Mouse (Mus musculus) hindbrain, embryonic 14.5 days (tissue): ENCODE data around the gene Gpr89. TPM values are rescaled to one million over a fixed set of nuclear protein-coding genes. Genes with fewer than 3 reads are reported as not detected.

Experiments used
- ATAC-seq: fragments of 200-750 bp; cut with Nextera tagmentation; 2 replicates; pipeline ENCODE4 v1.8.0; 2017; ENCODE audit warnings: moderate number of reproducible peaks, mild to moderate bottlenecking, moderate TSS enrichment, moderate library complexity; ENCODE audit not compliant: low FRiP score
- DNase-seq: peaks from one replicate; pipeline ENCODE4 v3.0.0-alpha.2; 2015; ENCODE audit warnings: low spot score
- H3K27ac ChIP-seq: fragments of 300-500 bp; sonication (generic); 2 replicates; pipeline ENCODE4 v1.5.1; 2014; ENCODE audit warnings: mild to moderate bottlenecking, moderate library complexity
- H3K27me3 ChIP-seq: fragments of 300-500 bp; sonication (generic); 2 replicates; pipeline ENCODE4 v1.6.1; 2014; ENCODE audit warnings: mild to moderate bottlenecking, low read length, mixed read lengths; ENCODE audit not compliant: control insufficient read depth, insufficient read depth
- H3K36me3 ChIP-seq: fragments of 300-500 bp; sonication (generic); replicated peaks from 2 replicates; pipeline ENCODE4 v1.6.1; 2014; ENCODE audit not compliant: control insufficient read depth, insufficient read depth
- H3K4me1 ChIP-seq: fragments of 300-500 bp; sonication (generic); replicated peaks from 2 replicates; pipeline ENCODE4 v1.6.1; 2014; ENCODE audit warnings: antibody characterized with exemption, low read length, mixed read lengths; ENCODE audit not compliant: control insufficient read depth, insufficient read depth
- H3K4me2 ChIP-seq: fragments of 300-500 bp; sonication (generic); replicated peaks from 2 replicates; pipeline ENCODE4 v1.6.1; 2014; ENCODE audit warnings: mild to moderate bottlenecking, moderate library complexity
- H3K4me3 ChIP-seq: fragments of 300-500 bp; sonication (generic); replicated peaks from 2 replicates; pipeline ENCODE4 v1.5.1; 2014; ENCODE audit warnings: mild to moderate bottlenecking, low read length
- H3K9ac ChIP-seq: fragments of 300-500 bp; sonication (generic); 2 replicates; pipeline ENCODE4 v1.6.1; 2014
- H3K9me3 ChIP-seq: fragments of 300-500 bp; sonication (generic); 2 replicates; pipeline ENCODE4 v1.6.1; 2016; ENCODE audit warnings: low read length; ENCODE audit not compliant: control insufficient read depth
- WGBS: fragments of 180-500 bp; shearing (Covaris S2); extraction: QIAGEN DNeasy Blood & Tissue Kit; methylation state at CpG from one replicate; pipeline ENCODE4 v1.1.7; 2014; 5-methylcytosine and 5-hydroxymethylcytosine counted together
- polyA plus RNA-seq: library from polyadenylated mRNA; unstranded; fragments of >200 nt; fragmentation: Nextera tagmentation; extraction: Ambion mirVana; gene quantifications from 2 replicates; pipeline ENCODE4 v1.2.1, GENCODE M21; 2014

Gpr89 gene
- polyA plus RNA-seq: 42.1 and 44.5 TPM in 2 replicates

GRCm38 (mm10) chr3:96904851-96905541, at the start of gene Gpr89:
Gene Gpr89, minus strand, starts transcription at chr3:96905346.
- peaks cover 4% of the 10 kb centered on the region; the same call in 1 of the 2 replicates for H3K27me3 ChIP-seq
- under 1% methylated on average over 40 of the region's 40 CpGs for WGBS
- peaks cover 10% of the 10 kb centered on the region for H3K4me1 ChIP-seq
- peak within 1 kb of the TSS; percentile 70 for H3K4me3 ChIP-seq
- peak; percentile 98 for ATAC-seq
- 0 out of 2 replicates have a peak within 1 kb of the TSS, but pooled peaks have one; percentile 10 for H3K27ac ChIP-seq
- H3K4me2 ChIP-seq: peak within 1 kb of the TSS; percentile 78
- DNase-seq: peak; percentile 94
- no peaks in the 10 kb centered on the region for H3K36me3 ChIP-seq
- H3K9me3 ChIP-seq: no peaks in the 10 kb centered on the region
- H3K9ac ChIP-seq: peak within 1 kb of the TSS; percentile 82

- Histone ChIP-seq H3K27ac (no peak overlapping the region), H3K9ac (no peak overlapping the region), H3K4me1 (no peaks in the 10 kb centered on the region), H3K27me3 (no peaks in the 10 kb centered on the region), H3K36me3 (no peaks in the 10 kb centered on the region), H3K4me3 (no peak overlapping the region), H3K4me2 (no peak overlapping the region), H3K9me3 (no peaks in the 10 kb centered on the region)
- 55% methylated on average over 14 of the region's 14 CpGs for WGBS
- ATAC-seq: 0 out of 2 replicates have a peak, but pooled peaks have one; percentile 34
- no peak for DNase-seq
Measured at GRCm38 (mm10) chr3:96953489-96954233, 48.5 kb upstream of the Gpr89 start.

- H3K9me3 ChIP-seq: no peaks in the 10 kb centered on the region; the same call in 1 of the 2 replicates
- ATAC-seq: no peak
- H3K36me3 ChIP-seq: no peaks in the 10 kb centered on the region
- H3K27ac ChIP-seq: no peak overlapping the region
- no peak overlapping the region for H3K4me2 ChIP-seq
- DNase-seq: no peak
- 90% methylated on average over 2 of the region's 2 CpGs for WGBS
- no peaks in the 10 kb centered on the region for H3K27me3 ChIP-seq
- no peak overlapping the region for H3K9ac ChIP-seq
- H3K4me1 ChIP-seq: peaks cover 8% of the 10 kb centered on the region
- no peak overlapping the region for H3K4me3 ChIP-seq
Measured at GRCm38 (mm10) chr3:96942706-96943105, 37.6 kb upstream of the Gpr89 start.

GRCm38 (mm10) chr3:96938738-96939137, 33.6 kb upstream of the Gpr89 start:
- Histone ChIP-seq H3K4me3 (no peak overlapping the region; the same call in 1 of the 2 replicates), H3K9me3 (no peaks in the 10 kb centered on the region; the same call in 1 of the 2 replicates), H3K27ac (no peak overlapping the region), H3K4me1 (peaks cover 17% of the 10 kb centered on the region), H3K9ac (no peak overlapping the region), H3K27me3 (no peaks in the 10 kb centered on the region), H3K4me2 (peak overlapping the region; percentile 33), H3K36me3 (no peaks in the 10 kb centered on the region)
- WGBS: 9% methylated on average over 11 of the region's 11 CpGs
- peak; percentile 89 for ATAC-seq
- DNase-seq: peak; percentile 96

- Histone ChIP-seq H3K4me3 (no peak overlapping the region), H3K27ac (peak overlapping the region; percentile 48; the same call in 1 of the 2 replicates), H3K4me1 (peaks cover 17% of the 10 kb centered on the region), H3K36me3 (no peaks in the 10 kb centered on the region), H3K4me2 (no peak overlapping the region), H3K9me3 (no peaks in the 10 kb centered on the region), H3K27me3 (no peaks in the 10 kb centered on the region), H3K9ac (no peak overlapping the region)
- peak; percentile 61 for DNase-seq
- 8% methylated on average over 5 of the region's 5 CpGs for WGBS
- peak; percentile 84 for ATAC-seq
Measured at GRCm38 (mm10) chr3:96937606-96938005, 32.5 kb upstream of the Gpr89 start.

- Histone ChIP-seq H3K4me3 (no peak overlapping the region), H3K4me2 (no peak overlapping the region), H3K27me3 (no peaks in the 10 kb centered on the region), H3K4me1 (peaks cover 17% of the 10 kb centered on the region), H3K9ac (no peak overlapping the region), H3K36me3 (no peaks in the 10 kb centered on the region), H3K9me3 (no peaks in the 10 kb centered on the region), H3K27ac (no peak overlapping the region)
- ATAC-seq (no peak), DNase-seq (peak; percentile 92)
- WGBS: 12% methylated on average over 6 of the region's 6 CpGs
Measured at GRCm38 (mm10) chr3:96936241-96936640, 31.1 kb upstream of the Gpr89 start.

- Histone ChIP-seq H3K9me3 (no peaks in the 10 kb centered on the region), H3K4me3 (no peak overlapping the region), H3K36me3 (no peaks in the 10 kb centered on the region), H3K27ac (no peak overlapping the region), H3K4me1 (peaks cover 5% of the 10 kb centered on the region; the same call in 1 of the 2 replicates), H3K9ac (no peak overlapping the region), H3K27me3 (no peaks in the 10 kb centered on the region), H3K4me2 (no peak overlapping the region)
- DNase-seq (no peak), ATAC-seq (peak; percentile 57; the same call in 1 of the 2 replicates)
- WGBS: 15% methylated on average over 5 of the region's 5 CpGs
Measured at GRCm38 (mm10) chr3:96931261-96931681, 26.1 kb upstream of the Gpr89 start.

- H3K4me1 ChIP-seq: peaks cover 2% of the 10 kb centered on the region; the same call in 1 of the 2 replicates
- H3K4me3 ChIP-seq: no peak within 1 kb of the TSS
- H3K4me2 ChIP-seq: no peak within 1 kb of the TSS
- H3K9ac ChIP-seq: no peak within 1 kb of the TSS
- DNase-seq: no peak
- WGBS: 62% methylated on average over 6 of the region's 6 CpGs
- H3K36me3 ChIP-seq: no peaks in the 10 kb centered on the region
- H3K27me3 ChIP-seq: no peaks in the 10 kb centered on the region
- no peak within 1 kb of the TSS for H3K27ac ChIP-seq
- H3K9me3 ChIP-seq: no peaks in the 10 kb centered on the region
- ATAC-seq: no peak
Measured at GRCm38 (mm10) chr3:96925920-96926319, 20.8 kb upstream of the Gpr89 start, which contains the start of gene Gja8. Gene Gja8, minus strand, starts transcription at chr3:96926020.

- DNase-seq (no peak), ATAC-seq (no peak)
- no peak overlapping the region for H3K4me3 ChIP-seq
- no peaks in the 10 kb centered on the region for H3K36me3 ChIP-seq
- WGBS: 88% methylated on average over 4 of the region's 4 CpGs
- no peaks in the 10 kb centered on the region for H3K9me3 ChIP-seq
- H3K4me1 ChIP-seq: no peaks in the 10 kb centered on the region
- no peak overlapping the region for H3K4me2 ChIP-seq
- H3K9ac ChIP-seq: no peak overlapping the region
- no peaks in the 10 kb centered on the region for H3K27me3 ChIP-seq
- H3K27ac ChIP-seq: no peak overlapping the region
Measured at GRCm38 (mm10) chr3:96924631-96925030, 19.5 kb upstream of the Gpr89 start.
